Mouse (Mus musculus) brain, embryonic 14.5 days (tissue): ENCODE measurements around the gene Auts2. TPM values are rescaled to one million over a fixed set of nuclear protein-coding genes. Genes with fewer than 3 reads are reported as not detected.

Source experiments
- DNase-seq: peaks from one replicate; pipeline ENCODE4 v3.0.0-alpha.2; 2011; ENCODE audit warnings: low read depth
- CTCF ChIP-seq: fragments of 200-500 bp; IDR thresholded peaks from 2 replicates; pipeline ENCODE4 v1.5.1; 2012; ENCODE audit warnings: inconsistent platforms, mild to moderate bottlenecking, moderate library complexity, borderline replicate concordance; ENCODE audit not compliant: insufficient read depth, insufficient read length; ENCODE audit errors: extremely low read depth
- POLR2A ChIP-seq: fragments of 200-500 bp; IDR thresholded peaks from 2 replicates; pipeline ENCODE4 v1.6.1; 2012; ENCODE audit warnings: mild to moderate bottlenecking, inconsistent platforms, borderline replicate concordance; ENCODE audit not compliant: poor library complexity, insufficient read depth, insufficient read length, severe bottlenecking; ENCODE audit errors: extremely low read depth
- polyA plus RNA-seq: library from polyadenylated mRNA; depleted of rRNA; stranded (reverse); fragments of >200 nt; gene quantifications from 2 replicates; pipeline ENCODE4 v1.2.3, GENCODE M21; 2012

The Auts2 gene
- polyA plus RNA-seq, 1 experiment, result 122 TPM

- no peak for TF ChIP-seq CTCF
- no peak for TF ChIP-seq POLR2A
- DNase-seq, result peak; percentile 48
These were observed 820.4 kb downstream of the Auts2 start for GRCm38 (mm10) chr5:131722791-131723190.

- peak; percentile 39 for DNase-seq
- TF ChIP-seq CTCF (no peak), POLR2A (no peak)
These were observed 820.8 kb downstream of the Auts2 start for GRCm38 (mm10) chr5:131722361-131722760.

GRCm38 (mm10) chr5:131718013-131718412, 825.1 kb downstream of the Auts2 start:
- no peak for TF ChIP-seq CTCF
- TF ChIP-seq POLR2A, result no peak
- DNase-seq, result peak; percentile 80

GRCm38 (mm10) chr5:131717359-131717965, 825.7 kb downstream of the Auts2 start:
- no peak for TF ChIP-seq POLR2A
- no peak for TF ChIP-seq CTCF
- peak; percentile 93 for DNase-seq

GRCm38 (mm10) chr5:131714979-131715378, 828.2 kb downstream of the Auts2 start:
- DNase-seq, result no peak
- TF ChIP-seq POLR2A (no peak), CTCF (no peak)

- peak; percentile 30; the same call in 1 of the 2 replicates for TF ChIP-seq CTCF
- TF ChIP-seq POLR2A, result no peak
- no peak for DNase-seq
These were observed 830.7 kb downstream of the Auts2 start for GRCm38 (mm10) chr5:131712441-131712840.

- TF ChIP-seq POLR2A (no peak), CTCF (no peak)
- DNase-seq, result no peak
These were observed 831.5 kb downstream of the Auts2 start for GRCm38 (mm10) chr5:131711474-131712129.

GRCm38 (mm10) chr5:131710735-131711473, 832.2 kb downstream of the Auts2 start:
- peak; percentile 47 for DNase-seq
- TF ChIP-seq CTCF, result no peak

GRCm38 (mm10) chr5:131707471-131707870, 835.7 kb downstream of the Auts2 start:
- peak; percentile 92 for DNase-seq

GRCm38 (mm10) chr5:131703729-131704128, 839.4 kb downstream of the Auts2 start:
- TF ChIP-seq POLR2A, result no peak
- TF ChIP-seq CTCF, result no peak
- DNase-seq, result no peak

More at GRCm38 (mm10) chr5:131707471-131707870, 835.7 kb downstream of the Auts2 start:
- TF ChIP-seq CTCF, result no peak
- no peak for TF ChIP-seq POLR2A

- TF ChIP-seq CTCF (no peak), POLR2A (no peak)
- DNase-seq, result peak; percentile 74
These were observed 840.2 kb downstream of the Auts2 start for GRCm38 (mm10) chr5:131702840-131703392.
